Mouse (Mus musculus): ENCODE measurements around the gene Kif3c. TPM values are rescaled to one million over a fixed set of nuclear protein-coding genes. Genes with fewer than 3 reads are reported as not detected.

Kif3c gene
- polyA plus RNA-seq, 2 experiments: 0.42 to 0.61 TPM

DNA sequence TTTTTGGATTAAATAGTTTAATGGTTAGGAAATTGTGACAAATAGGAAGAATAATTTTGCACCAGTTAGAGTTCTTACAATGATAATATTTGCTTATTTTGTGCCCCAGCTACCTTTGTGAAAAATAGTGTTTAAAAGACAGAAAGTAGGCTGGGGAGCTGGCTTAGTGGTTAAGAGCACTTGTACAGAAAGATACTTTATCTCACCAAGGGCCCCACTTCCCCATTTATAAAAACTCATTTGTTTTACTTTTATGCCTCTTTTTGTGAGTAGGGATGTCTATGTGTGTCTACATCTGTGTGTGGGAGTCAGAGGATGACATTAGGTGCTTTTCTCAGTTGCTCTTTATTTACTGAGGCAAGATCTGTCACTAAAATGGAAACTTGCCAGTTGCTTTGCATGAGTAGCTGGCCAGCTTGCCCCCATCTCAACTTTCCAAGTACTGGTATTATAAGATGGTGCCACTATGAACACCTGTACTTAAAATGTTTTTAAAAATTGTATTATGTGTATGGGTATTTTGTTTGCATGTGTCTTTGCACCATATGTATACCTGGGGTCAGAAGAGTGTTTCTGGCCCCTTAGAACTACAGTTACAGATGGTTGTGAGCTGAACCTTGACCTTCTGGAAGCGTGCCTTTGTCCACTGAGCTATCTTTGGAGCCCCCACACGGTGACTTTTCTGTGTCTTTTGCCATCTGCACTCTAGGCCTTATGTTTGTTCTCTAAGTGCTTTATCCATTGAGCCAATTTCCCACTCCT lies 64.9 kb downstream of the Kif3c start:
- Histone ChIP-seq H3K9ac (replicated peaks) (peak overlapping the region; percentile 23; the same call in 1 of the 2 replicates), H3K4me3 (ENCODE audit: insufficient read depth in 1 of 2, low read depth in 2 of 2, low read length in 2 of 2) (no peak overlapping the region), H3K4me1 (replicated peaks; ENCODE audit: control insufficient read depth in 2 of 2, insufficient read depth in 2 of 2, low read length in 1 of 2) (peaks cover 18 to 21% of the 10 kb centered on the region in 2 experiments), H3K27ac (no peak overlapping the region), H3K36me3 (replicated peaks; ENCODE audit: control insufficient read depth, insufficient read depth, low read depth) (peaks cover 4% of the 10 kb centered on the region; the same call in 1 of the 2 replicates), H3K4me2 (ENCODE audit: low read depth) (peak overlapping the region; percentile 83), H3K27me3 (ENCODE audit: control insufficient read depth, insufficient read depth, low read length) (no peaks in the 10 kb centered on the region), H3K9me3 (ENCODE audit: control insufficient read depth, low read length) (no peaks in the 10 kb centered on the region)
- TF ChIP-seq CTCF (IDR thresholded peaks at IDR 0.05; ENCODE audit: low read depth): no peak
- TF ChIP-seq EP300 (IDR thresholded peaks at IDR 0.05; ENCODE audit: low read depth): no peak
- DNase-seq (ENCODE audit: low read depth in 3 of 3, low spot score in 3 of 3) (no peak), ATAC-seq (ENCODE audit: insufficient read depth) (no peak)
- WGBS (ENCODE audit: insufficient replicate concordance): 63% methylated on average over 2 of the region's 2 CpGs

- H3K9me3 ChIP-seq (ENCODE audit: control insufficient read depth, low read length): no peaks in the 10 kb centered on the region
- H3K4me2 ChIP-seq (ENCODE audit: low read depth): peak overlapping the region; percentile 83
- no peak for TF ChIP-seq CTCF (IDR thresholded peaks at IDR 0.05; ENCODE audit: low read depth)
- no peak for TF ChIP-seq EP300 (IDR thresholded peaks at IDR 0.05; ENCODE audit: low read depth)
- H3K9ac ChIP-seq (replicated peaks): no peak overlapping the region
- no peak overlapping the region for H3K4me3 ChIP-seq (ENCODE audit: insufficient read depth in 1 of 2, low read depth in 2 of 2, low read length in 2 of 2)
- H3K4me1 ChIP-seq (replicated peaks; ENCODE audit: control insufficient read depth in 2 of 2, insufficient read depth in 2 of 2, low read length in 1 of 2): peaks cover 16 to 17% of the 10 kb centered on the region in 2 experiments
- DNase-seq (ENCODE audit: low read depth in 3 of 3, low spot score in 3 of 3): no peak
- no peaks in the 10 kb centered on the region for H3K27me3 ChIP-seq (ENCODE audit: control insufficient read depth, insufficient read depth, low read length)
- ATAC-seq (ENCODE audit: insufficient read depth): no peak
- H3K27ac ChIP-seq: no peak overlapping the region
- peaks cover 4% of the 10 kb centered on the region; the same call in 1 of the 2 replicates for H3K36me3 ChIP-seq (replicated peaks; ENCODE audit: control insufficient read depth, insufficient read depth, low read depth)
These were observed 65.5 kb downstream of the Kif3c start for GRCm38 (mm10) chr12:3430443-3430753.

GRCm38 (mm10) chr12:3430985-3431384 lies 66.1 kb downstream of the Kif3c start:
- Histone ChIP-seq H3K9me3 (ENCODE audit: control insufficient read depth, low read length) (no peaks in the 10 kb centered on the region), H3K36me3 (replicated peaks; ENCODE audit: control insufficient read depth, insufficient read depth, low read depth) (peaks cover 4% of the 10 kb centered on the region; the same call in 1 of the 2 replicates), H3K4me2 (ENCODE audit: low read depth) (no peak overlapping the region), H3K27ac (no peak overlapping the region), H3K27me3 (ENCODE audit: control insufficient read depth, insufficient read depth, low read length) (no peaks in the 10 kb centered on the region), H3K4me3 (ENCODE audit: insufficient read depth in 1 of 2, low read depth in 2 of 2, low read length in 2 of 2) (no peak overlapping the region), H3K4me1 (replicated peaks; ENCODE audit: control insufficient read depth in 2 of 2, insufficient read depth in 2 of 2, low read length in 1 of 2) (peaks cover 14% of the 10 kb centered on the region in 2 experiments), H3K9ac (replicated peaks) (no peak overlapping the region)
- TF ChIP-seq CTCF (IDR thresholded peaks at IDR 0.05; ENCODE audit: low read depth): peak; percentile 25; the same call in 1 of the 2 replicates
- no peak for TF ChIP-seq EP300 (IDR thresholded peaks at IDR 0.05; ENCODE audit: low read depth)
- DNase-seq (ENCODE audit: low read depth in 3 of 3, low spot score in 3 of 3) (no peak), ATAC-seq (ENCODE audit: insufficient read depth) (no peak)

GRCm38 (mm10) chr12:3433736-3434135 lies 68.8 kb downstream of the Kif3c start:
- H3K27me3 ChIP-seq (ENCODE audit: control insufficient read depth, insufficient read depth, low read length): no peaks in the 10 kb centered on the region
- ATAC-seq (ENCODE audit: insufficient read depth): no peak
- 29% methylated on average over 1 of the region's 1 CpGs for WGBS (ENCODE audit: insufficient replicate concordance)
- no peak overlapping the region for H3K4me3 ChIP-seq (ENCODE audit: insufficient read depth in 1 of 2, low read depth in 2 of 2, low read length in 2 of 2)
- peaks cover 4% of the 10 kb centered on the region; the same call in 1 of the 2 replicates for H3K36me3 ChIP-seq (replicated peaks; ENCODE audit: control insufficient read depth, insufficient read depth, low read depth)
- no peak for DNase-seq (ENCODE audit: low read depth in 3 of 3, low spot score in 3 of 3)
- no peak overlapping the region for H3K27ac ChIP-seq
- TF ChIP-seq CTCF (IDR thresholded peaks at IDR 0.05; ENCODE audit: low read depth): no peak
- TF ChIP-seq EP300 (IDR thresholded peaks at IDR 0.05; ENCODE audit: low read depth): no peak
- H3K4me1 ChIP-seq (replicated peaks; ENCODE audit: control insufficient read depth in 2 of 2, insufficient read depth in 2 of 2, low read length in 1 of 2): peaks cover 8 to 10% of the 10 kb centered on the region in 2 experiments
- no peak overlapping the region for H3K4me2 ChIP-seq (ENCODE audit: low read depth)
- no peaks in the 10 kb centered on the region for H3K9me3 ChIP-seq (ENCODE audit: control insufficient read depth, low read length)
- no peak overlapping the region for H3K9ac ChIP-seq (replicated peaks)

DNA sequence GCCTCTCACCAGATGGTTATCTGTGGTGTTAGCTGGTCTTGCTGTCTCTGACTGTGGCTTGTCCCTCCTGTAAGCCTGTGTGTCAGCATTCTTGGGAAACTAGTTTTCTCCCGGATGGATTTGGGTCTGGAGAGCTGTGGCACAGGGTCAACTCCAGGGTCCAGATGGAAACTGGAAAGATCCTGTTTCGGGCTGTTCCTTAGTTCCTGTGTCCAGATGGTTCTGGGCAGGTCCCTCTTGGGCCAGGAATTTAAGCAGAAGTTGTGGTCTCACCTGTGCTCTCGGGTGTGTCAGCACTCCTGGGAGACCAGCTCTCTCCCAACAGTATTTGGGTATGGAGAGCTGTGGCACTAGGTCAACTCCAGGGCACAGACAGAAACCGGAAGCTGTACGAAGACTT lies 71.5 kb downstream of the Kif3c start:
- no peaks in the 10 kb centered on the region for H3K27me3 ChIP-seq (ENCODE audit: control insufficient read depth, insufficient read depth, low read length)
- WGBS (ENCODE audit: insufficient replicate concordance): 68% methylated on average over 5 of the region's 5 CpGs

More for the DNA sequence above, 71.5 kb downstream of the Kif3c start:
- no peak for ATAC-seq (ENCODE audit: insufficient read depth)
- Histone ChIP-seq H3K27ac (no peak overlapping the region), H3K9ac (replicated peaks) (no peak overlapping the region), H3K9me3 (ENCODE audit: control insufficient read depth, low read length) (no peaks in the 10 kb centered on the region), H3K36me3 (replicated peaks; ENCODE audit: control insufficient read depth, insufficient read depth, low read depth) (no peaks in the 10 kb centered on the region), H3K4me3 (ENCODE audit: insufficient read depth in 1 of 2, low read depth in 2 of 2, low read length in 2 of 2) (no peak overlapping the region), H3K4me2 (ENCODE audit: low read depth) (no peak overlapping the region), H3K4me1 (replicated peaks; ENCODE audit: control insufficient read depth in 2 of 2, insufficient read depth in 2 of 2, low read length in 1 of 2) (peaks cover 0 to 2% of the 10 kb centered on the region in 2 experiments; a peak in 1 of 4 replicates)
- TF ChIP-seq EP300 (IDR thresholded peaks at IDR 0.05; ENCODE audit: low read depth) (no peak), CTCF (IDR thresholded peaks at IDR 0.05; ENCODE audit: low read depth) (no peak)
- no peak for DNase-seq (ENCODE audit: low read depth in 3 of 3, low spot score in 3 of 3)
